Mouse (Mus musculus) adrenal gland, adult 18-20 months (tissue): ENCODE measurements around the gene Psmd11. TPM values are rescaled to one million over a fixed set of nuclear protein-coding genes. Genes with fewer than 3 reads are reported as not detected.
"Not testable (repeated sequence)": the region's sequence is repeated elsewhere in the genome, so short reads cannot be mapped to it uniquely, and the experiment has no call there.

ENCODE experiments used
- DNase-seq, 2 experiments: peaks; one replicate each; pipeline ENCODE4 v3.0.0; 2021 to 2022; ENCODE audit warnings: low spot score in 2 of 2
- long read RNA-seq, 2 experiments: library from polyadenylated mRNA; stranded (forward); transcript quantifications; one replicate each; pipeline ENCODE4 v2.0.0; 2021
- total RNA-seq, 2 experiments: library from RNA; stranded (reverse); gene quantifications; 1 replicate in 1 of 2; 2 replicates in 1 of 2; pipeline ENCODE4 v1.2.3; 2021

Gene Psmd11
- 100 to 1,000 TPM; 142 to 151 TPM for total RNA-seq
- long read RNA-seq, experiment 1, transcript Psmd11-214 (13 exons, 1,626 nt) = minor isoform, 14 of 75 reads
- long read RNA-seq, experiment 1, transcript Psmd11-201 (14 exons, 2,848 nt) = major isoform, 56 of 75 reads
- long read RNA-seq, experiment 1, partial matches to known transcripts = 0 of 75 reads
- long read RNA-seq, experiment 1, other reads (novel, unspliced or antisense) = 5 of 75 reads
- long read RNA-seq, experiment 2, transcript Psmd11-214 (13 exons, 1,626 nt) = minor isoform, 59 of 264 reads
- long read RNA-seq, experiment 2, transcript Psmd11-201 (14 exons, 2,848 nt) = major isoform, 192 of 264 reads
- long read RNA-seq, experiment 2, partial matches to known transcripts = 5 of 264 reads
- long read RNA-seq, experiment 2, other reads (novel, unspliced or antisense) = 8 of 264 reads

GRCm38 (mm10) chr11:80428381-80429008 is at the start of gene Psmd11:
Psmd11 (plus strand) TSS chr11:80428615.
- peak; percentile 86 to 90 for DNase-seq

- not testable (repeated sequence) for DNase-seq
Measured at GRCm38 (mm10) chr11:80379184-80379583, 49.2 kb upstream of the Psmd11 start.

GRCm38 (mm10) chr11:80382626-80383018 is 45.8 kb upstream of the Psmd11 start:
- peak; percentile 32 to 36 for DNase-seq

GRCm38 (mm10) chr11:80383019-80383625 is 45.3 kb upstream of the Psmd11 start, which contains the start of gene Zfp207:
Zfp207 (plus strand) TSS chr11:80383279.
- peak; percentile 95 to 96 for DNase-seq

- DNase-seq = no peak
Measured at GRCm38 (mm10) chr11:80383626-80384046, 44.8 kb upstream of the Psmd11 start.

GRCm38 (mm10) chr11:80384461-80384860 is 44.0 kb upstream of the Psmd11 start:
- DNase-seq = no peak

- no peak for DNase-seq
Measured at GRCm38 (mm10) chr11:80385055-80385454, 43.4 kb upstream of the Psmd11 start.

- no peak for DNase-seq
Measured at GRCm38 (mm10) chr11:80386790-80387189, 41.6 kb upstream of the Psmd11 start.

- no peak for DNase-seq
Measured at GRCm38 (mm10) chr11:80389885-80390284, 38.5 kb upstream of the Psmd11 start.

- no peak for DNase-seq
Measured at GRCm38 (mm10) chr11:80391407-80392120, 36.9 kb upstream of the Psmd11 start.

GRCm38 (mm10) chr11:80395930-80396329 is 32.5 kb upstream of the Psmd11 start:
- no peak for DNase-seq

- no peak for DNase-seq
Measured at GRCm38 (mm10) chr11:80396617-80397016, 31.8 kb upstream of the Psmd11 start.

- not testable (repeated sequence) for DNase-seq
Measured at GRCm38 (mm10) chr11:80407878-80408277, 20.5 kb upstream of the Psmd11 start.

GRCm38 (mm10) chr11:80410377-80410776 is 18.0 kb upstream of the Psmd11 start:
- DNase-seq = no peak

- DNase-seq = no peak
Measured at GRCm38 (mm10) chr11:80417085-80417484, 11.3 kb upstream of the Psmd11 start.

GRCm38 (mm10) chr11:80419743-80420142 is 8.7 kb upstream of the Psmd11 start:
- DNase-seq = no peak

- DNase-seq = no peak
Measured at GRCm38 (mm10) chr11:80420202-80420984, 8.0 kb upstream of the Psmd11 start.

- no peak for DNase-seq
Measured at GRCm38 (mm10) chr11:80421421-80422047, 6.9 kb upstream of the Psmd11 start.

- no peak for DNase-seq
Measured at GRCm38 (mm10) chr11:80424691-80425090, 3.7 kb upstream of the Psmd11 start.

GRCm38 (mm10) chr11:80425247-80425778 is 3.1 kb upstream of the Psmd11 start:
- DNase-seq = no peak
